Mouse (Mus musculus) hindbrain, embryonic 15.5 days (tissue): ENCODE data around the gene Vmp1. TPM values are rescaled to one million over a fixed set of nuclear protein-coding genes. Genes with fewer than 3 reads are reported as not detected.
A peak's percentile ranks its signal among the peaks of the same experiment; 100 is the strongest.

Experiments
- ATAC-seq: fragments of 200-750 bp; cut with Nextera tagmentation; 2 replicates; pipeline ENCODE4 v1.8.0; 2017; ENCODE audit warnings: low read depth, moderate number of reproducible peaks, moderate TSS enrichment; ENCODE audit not compliant: low FRiP score
- H3K27ac ChIP-seq: fragments of 300-500 bp; sonication (generic); replicated peaks from 2 replicates; pipeline ENCODE4 v1.5.1; 2015; ENCODE audit warnings: mild to moderate bottlenecking, inconsistent platforms
- H3K27me3 ChIP-seq: fragments of 300-500 bp; sonication (generic); 2 replicates; pipeline ENCODE4 v1.6.1; 2015; ENCODE audit warnings: control low read depth, inconsistent platforms
- H3K36me3 ChIP-seq: fragments of 300-500 bp; sonication (generic); 2 replicates; pipeline ENCODE4 v1.6.1; 2015; ENCODE audit warnings: control low read depth, inconsistent platforms
- H3K4me1 ChIP-seq: fragments of 300-500 bp; sonication (generic); replicated peaks from 2 replicates; pipeline ENCODE4 v1.6.1; 2015; ENCODE audit warnings: control low read depth, inconsistent platforms
- H3K4me2 ChIP-seq: fragments of 300-500 bp; sonication (generic); 2 replicates; pipeline ENCODE4 v1.6.1; 2015; ENCODE audit warnings: moderate library complexity, mild to moderate bottlenecking, inconsistent platforms
- H3K4me3 ChIP-seq: fragments of 300-500 bp; sonication (generic); 2 replicates; pipeline ENCODE4 v1.5.1; 2015; ENCODE audit warnings: mild to moderate bottlenecking, inconsistent platforms
- H3K9ac ChIP-seq: fragments of 300-500 bp; sonication (generic); 2 replicates; pipeline ENCODE4 v1.6.1; 2015; ENCODE audit warnings: inconsistent platforms
- H3K9me3 ChIP-seq: fragments of 300-500 bp; sonication (generic); 2 replicates; pipeline ENCODE4 v1.6.1; 2016; ENCODE audit warnings: control low read depth, inconsistent platforms
- WGBS: fragments of 180-500 bp; shearing (Covaris S2); methylation state at CpG from one replicate; pipeline ENCODE4 v1.1.7; 2015; 5-methylcytosine and 5-hydroxymethylcytosine counted together
- polyA plus RNA-seq: library from polyadenylated mRNA; unstranded; fragments of >200 nt; fragmentation: Nextera tagmentation; extraction: Ambion mirVana; gene quantifications from 2 replicates; pipeline ENCODE4 v1.2.1, GENCODE M21; 2015

The Vmp1 gene
- polyA plus RNA-seq, 1 experiment from 2014 or later, result 114 TPM

GRCm38 (mm10) chr11:86691956-86692355, 8.3 kb upstream of the Vmp1 start:
- no peak for ATAC-seq
- H3K4me2 ChIP-seq, result no peak overlapping the region
- H3K4me1 ChIP-seq, result no peaks in the 10 kb centered on the region
- no peak overlapping the region for H3K4me3 ChIP-seq
- WGBS, result 92% methylated on average over 2 of the region's 2 CpGs
- H3K27me3 ChIP-seq, result no peaks in the 10 kb centered on the region
- no peak overlapping the region for H3K9ac ChIP-seq
- no peak overlapping the region for H3K27ac ChIP-seq
- H3K36me3 ChIP-seq, result peaks cover 61% of the 10 kb centered on the region
- H3K9me3 ChIP-seq, result no peaks in the 10 kb centered on the region

GRCm38 (mm10) chr11:86691482-86691881, 7.8 kb upstream of the Vmp1 start:
- Histone ChIP-seq H3K4me3 (no peak overlapping the region), H3K27ac (no peak overlapping the region), H3K4me1 (no peaks in the 10 kb centered on the region; the same call in 1 of the 2 replicates), H3K36me3 (peaks cover 57% of the 10 kb centered on the region), H3K27me3 (no peaks in the 10 kb centered on the region), H3K4me2 (no peak overlapping the region), H3K9me3 (no peaks in the 10 kb centered on the region), H3K9ac (no peak overlapping the region)
- ATAC-seq, result no peak
- 96% methylated on average over 3 of the region's 3 CpGs for WGBS

GRCm38 (mm10) chr11:86690383-86690782, 6.7 kb upstream of the Vmp1 start:
- Histone ChIP-seq H3K36me3 (peaks cover 49% of the 10 kb centered on the region), H3K4me1 (peaks cover 6% of the 10 kb centered on the region), H3K27me3 (no peaks in the 10 kb centered on the region), H3K9me3 (no peaks in the 10 kb centered on the region), H3K27ac (no peak overlapping the region), H3K9ac (no peak overlapping the region), H3K4me3 (no peak overlapping the region), H3K4me2 (no peak overlapping the region)
- no peak for ATAC-seq
- WGBS, result 91% methylated on average over 3 of the region's 3 CpGs

- H3K9ac ChIP-seq, result no peak overlapping the region
- no peaks in the 10 kb centered on the region for H3K9me3 ChIP-seq
- peak overlapping the region; percentile 85 for H3K4me2 ChIP-seq
- peaks cover 34% of the 10 kb centered on the region for H3K4me1 ChIP-seq
- peaks cover 8% of the 10 kb centered on the region for H3K36me3 ChIP-seq
- no peak overlapping the region for H3K4me3 ChIP-seq
- H3K27me3 ChIP-seq, result no peaks in the 10 kb centered on the region
- H3K27ac ChIP-seq, result no peak overlapping the region
- ATAC-seq, result no peak
- 93% methylated on average over 1 of the region's 1 CpGs for WGBS
Observed at GRCm38 (mm10) chr11:86685366-86685765, 1.7 kb upstream of the Vmp1 start.

- no peaks in the 10 kb centered on the region for H3K9me3 ChIP-seq
- H3K27ac ChIP-seq, result peak overlapping the region; percentile 93
- H3K4me3 ChIP-seq, result peak overlapping the region; percentile 96
- peaks cover 2% of the 10 kb centered on the region; the same call in 1 of the 2 replicates for H3K36me3 ChIP-seq
- peak overlapping the region; percentile 97 for H3K9ac ChIP-seq
- H3K27me3 ChIP-seq, result no peaks in the 10 kb centered on the region
- H3K4me2 ChIP-seq, result peak overlapping the region; percentile 85
- 11% methylated on average over 20 of the region's 20 CpGs for WGBS
- no peak for ATAC-seq
- peaks cover 34% of the 10 kb centered on the region for H3K4me1 ChIP-seq
Observed at GRCm38 (mm10) chr11:86684126-86685012, 733 bp upstream of the Vmp1 start.

- H3K4me3 ChIP-seq, result peak overlapping the region; percentile 96
- H3K9me3 ChIP-seq, result no peaks in the 10 kb centered on the region
- H3K9ac ChIP-seq, result peak overlapping the region; percentile 97
- no peak overlapping the region for H3K27ac ChIP-seq
- H3K4me2 ChIP-seq, result peak overlapping the region; percentile 85
- 40% methylated on average over 7 of the region's 7 CpGs for WGBS
- no peaks in the 10 kb centered on the region for H3K27me3 ChIP-seq
- H3K4me1 ChIP-seq, result peaks cover 34% of the 10 kb centered on the region
- no peaks in the 10 kb centered on the region for H3K36me3 ChIP-seq
- no peak for ATAC-seq
Observed at GRCm38 (mm10) chr11:86682861-86683260, 775 bp downstream of the Vmp1 start.

GRCm38 (mm10) chr11:86681423-86681822, 2.2 kb downstream of the Vmp1 start:
- H3K36me3 ChIP-seq, result no peaks in the 10 kb centered on the region
- ATAC-seq, result no peak
- H3K4me3 ChIP-seq, result no peak overlapping the region
- H3K4me2 ChIP-seq, result no peak overlapping the region
- H3K9ac ChIP-seq, result no peak overlapping the region
- H3K27me3 ChIP-seq, result no peaks in the 10 kb centered on the region
- WGBS, result 92% methylated on average over 3 of the region's 3 CpGs
- H3K27ac ChIP-seq, result no peak overlapping the region
- H3K9me3 ChIP-seq, result no peaks in the 10 kb centered on the region
- peaks cover 34% of the 10 kb centered on the region for H3K4me1 ChIP-seq

- Histone ChIP-seq H3K27me3 (no peaks in the 10 kb centered on the region), H3K4me1 (peaks cover 31% of the 10 kb centered on the region), H3K4me3 (no peak overlapping the region), H3K9me3 (no peaks in the 10 kb centered on the region), H3K4me2 (no peak overlapping the region), H3K36me3 (no peaks in the 10 kb centered on the region), H3K9ac (no peak overlapping the region), H3K27ac (no peak overlapping the region)
- no peak for ATAC-seq
- 97% methylated on average over 3 of the region's 3 CpGs for WGBS
Observed at GRCm38 (mm10) chr11:86680729-86681128, 2.9 kb downstream of the Vmp1 start.

- no peak overlapping the region for H3K4me2 ChIP-seq
- no peak for ATAC-seq
- H3K4me1 ChIP-seq, result peaks cover 17% of the 10 kb centered on the region
- H3K9me3 ChIP-seq, result no peaks in the 10 kb centered on the region
- H3K4me3 ChIP-seq, result no peak overlapping the region
- H3K27me3 ChIP-seq, result no peaks in the 10 kb centered on the region
- 48% methylated on average over 5 of the region's 5 CpGs for WGBS
- H3K27ac ChIP-seq, result no peak overlapping the region
- H3K36me3 ChIP-seq, result no peaks in the 10 kb centered on the region
- no peak overlapping the region for H3K9ac ChIP-seq
Observed at GRCm38 (mm10) chr11:86678957-86679356, 4.7 kb downstream of the Vmp1 start.

GRCm38 (mm10) chr11:86675520-86675919, 8.1 kb downstream of the Vmp1 start:
- Histone ChIP-seq H3K27me3 (no peaks in the 10 kb centered on the region), H3K9me3 (no peaks in the 10 kb centered on the region), H3K36me3 (no peaks in the 10 kb centered on the region), H3K9ac (no peak overlapping the region), H3K4me3 (no peak overlapping the region), H3K4me1 (no peaks in the 10 kb centered on the region), H3K27ac (no peak overlapping the region), H3K4me2 (no peak overlapping the region)
- ATAC-seq, result no peak
- WGBS, result 93% methylated on average over 4 of the region's 4 CpGs

- H3K4me3 ChIP-seq, result no peak overlapping the region
- ATAC-seq, result no peak
- H3K27me3 ChIP-seq, result no peaks in the 10 kb centered on the region
- H3K4me1 ChIP-seq, result no peaks in the 10 kb centered on the region
- no peak overlapping the region for H3K27ac ChIP-seq
- 84% methylated on average over 3 of the region's 3 CpGs for WGBS
- no peak overlapping the region for H3K9ac ChIP-seq
- no peaks in the 10 kb centered on the region for H3K9me3 ChIP-seq
- no peak overlapping the region for H3K4me2 ChIP-seq
- no peaks in the 10 kb centered on the region for H3K36me3 ChIP-seq
Observed at GRCm38 (mm10) chr11:86672772-86673171, 10.9 kb downstream of the Vmp1 start.

GRCm38 (mm10) chr11:86671041-86671675, 12.5 kb downstream of the Vmp1 start:
- Histone ChIP-seq H3K4me1 (no peaks in the 10 kb centered on the region), H3K4me3 (no peak overlapping the region), H3K27me3 (no peaks in the 10 kb centered on the region), H3K27ac (no peak overlapping the region), H3K9me3 (no peaks in the 10 kb centered on the region), H3K9ac (no peak overlapping the region), H3K36me3 (no peaks in the 10 kb centered on the region), H3K4me2 (no peak overlapping the region)
- no peak for ATAC-seq
- 62% methylated on average over 3 of the region's 3 CpGs for WGBS
